ENCODE assay signal across 19 mouse cellular contexts in genomic region chr5:88980740-88981139, GRCm38 (mm10).
DNase-seq lines count a peak whose midpoint lies in the region; ATAC-seq and TF ChIP-seq lines count a peak whose summit lies in the region.
"Had no signal": no experiment of that assay in that cellular context is flagged by ENCODE, and none has a peak within 500 bp of the region (broad histone marks: within the 10 kb centered on the region; RNA-seq: fewer than 3 reads in every experiment).

No protein-coding gene starts in this region.

- H3K27ac ChIP-seq in heart, embryonic 11.5 days (ENCODE audit: low read depth, low read length) = peak overlapping the region; percentile 59
- peak overlapping the region; percentile 15; the same call in 1 of the 2 replicates for H3K27ac ChIP-seq in hindbrain, postnatal 0 days
- H3K27ac ChIP-seq in hindbrain, embryonic 13.5 days = no peak overlapping the region
- H3K27ac ChIP-seq in midbrain, embryonic 11.5 days (ENCODE audit: low read depth, low read length) = no peak overlapping the region
- no peak overlapping the region for H3K27ac ChIP-seq in midbrain, embryonic 10.5 days (replicated peaks)
- H3K27ac ChIP-seq in small intestine, adult 2 months (ENCODE audit: insufficient read depth, low read depth, low read length) = peak overlapping the region; percentile 74
- H3K27ac ChIP-seq: limb, embryonic 13.5 days had no signal

- WGBS in heart, embryonic 11.5 days (ENCODE audit: insufficient replicate concordance) = 82% methylated on average over 4 of the region's 4 CpGs
- WGBS in hindbrain, postnatal 0 days = 88% methylated on average over 4 of the region's 4 CpGs
- 90% methylated on average over 4 of the region's 4 CpGs for WGBS in hindbrain, embryonic 13.5 days
- 92% methylated on average over 4 of the region's 4 CpGs for WGBS in midbrain, embryonic 11.5 days
- 94% methylated on average over 4 of the region's 4 CpGs for WGBS in midbrain, embryonic 10.5 days
- 36% methylated on average over 4 of the region's 4 CpGs for WGBS in small intestine, adult 2 months

- H3K4me2 ChIP-seq in heart, embryonic 11.5 days = no peak overlapping the region
- no peak overlapping the region for H3K4me2 ChIP-seq in hindbrain, postnatal 0 days (ENCODE audit: low read depth, low read length)
- no peak overlapping the region for H3K4me2 ChIP-seq in hindbrain, embryonic 13.5 days
- no peak overlapping the region for H3K4me2 ChIP-seq in midbrain, embryonic 11.5 days
- H3K4me2 ChIP-seq: limb, embryonic 13.5 days had no signal

- H3K36me3 ChIP-seq in heart, embryonic 11.5 days (ENCODE audit: control insufficient read depth, insufficient read depth, low read length) = no peaks in the 10 kb centered on the region
- no peaks in the 10 kb centered on the region for H3K36me3 ChIP-seq in hindbrain, postnatal 0 days (ENCODE audit: insufficient read depth, low read length)
- H3K36me3 ChIP-seq in hindbrain, embryonic 13.5 days = no peaks in the 10 kb centered on the region
- H3K36me3 ChIP-seq in midbrain, embryonic 11.5 days (ENCODE audit: control insufficient read depth, insufficient read depth, low read length) = no peaks in the 10 kb centered on the region
- H3K36me3 ChIP-seq in midbrain, embryonic 10.5 days = no peaks in the 10 kb centered on the region
- H3K36me3 ChIP-seq in small intestine, adult 2 months (ENCODE audit: control insufficient read depth, insufficient read depth, low read length) = peaks cover under 1% of the 10 kb centered on the region; the same call in 1 of the 2 replicates
- H3K36me3 ChIP-seq: limb, embryonic 13.5 days had no signal

- no peak for TF ChIP-seq CTCF in hindbrain, postnatal 0 days (IDR thresholded peaks at IDR 0.05; ENCODE audit: low read depth)
- TF ChIP-seq CTCF in small intestine, adult 2 months (IDR thresholded peaks at IDR 0.05; ENCODE audit: extremely low read depth, insufficient read length, insufficient replicate concordance, low read depth, low read length) = no peak

- no peak for ATAC-seq in heart, embryonic 11.5 days (replicated peaks; ENCODE audit: insufficient number of reproducible peaks, low FRiP score, low TSS enrichment)
- ATAC-seq in hindbrain, postnatal 0 days = no peak
- ATAC-seq in hindbrain, embryonic 13.5 days (ENCODE audit: low FRiP score) = no peak
- ATAC-seq in midbrain, embryonic 11.5 days (ENCODE audit: low FRiP score) = no peak
- ATAC-seq: hindbrain, embryonic 16.5 days had no signal

- DNase-seq in heart, adult 11 months = no peak
- DNase-seq in hindbrain, postnatal 0 days (ENCODE audit: low spot score) = no peak
- peak; percentile 53 for DNase-seq in midbrain, embryonic 11.5 days (ENCODE audit: low spot score, missing footprints)
- DNase-seq in midbrain, embryonic 10.5 days (ENCODE audit: low spot score) = no peak
- no peak for DNase-seq in spleen, adult 12 weeks (ENCODE audit: low spot score)
- DNase-seq: adrenal gland, postnatal 36 days; cerebellum, adult 18-20 months; cerebellum, postnatal 25 days; embryo, embryonic 11 days; kidney, adult 8-10 months; kidney, postnatal 4 days; lung, adult 18-20 months; right cerebral cortex, adult 18-20 months; thymus, postnatal 25 days had no signal

- H3K27me3 ChIP-seq in heart, embryonic 11.5 days (ENCODE audit: control insufficient read depth, insufficient read depth, low read length) = no peaks in the 10 kb centered on the region
- H3K27me3 ChIP-seq in hindbrain, postnatal 0 days (ENCODE audit: insufficient read depth, low read length) = no peaks in the 10 kb centered on the region
- no peaks in the 10 kb centered on the region for H3K27me3 ChIP-seq in hindbrain, embryonic 13.5 days
- no peaks in the 10 kb centered on the region for H3K27me3 ChIP-seq in midbrain, embryonic 11.5 days (ENCODE audit: control insufficient read depth, insufficient read depth, low read length)
- no peaks in the 10 kb centered on the region for H3K27me3 ChIP-seq in midbrain, embryonic 10.5 days (ENCODE audit: low read depth, poor library complexity, severe bottlenecking)
- no peaks in the 10 kb centered on the region for H3K27me3 ChIP-seq in small intestine, adult 2 months (ENCODE audit: control insufficient read depth, insufficient read depth, low read length)
- H3K27me3 ChIP-seq: limb, embryonic 13.5 days had no signal

- no peaks in the 10 kb centered on the region for H3K9me3 ChIP-seq in heart, embryonic 11.5 days (replicated peaks; ENCODE audit: control insufficient read depth, low read length)
- no peaks in the 10 kb centered on the region for H3K9me3 ChIP-seq in hindbrain, postnatal 0 days (ENCODE audit: low read length)
- H3K9me3 ChIP-seq in hindbrain, embryonic 13.5 days = no peaks in the 10 kb centered on the region
- no peaks in the 10 kb centered on the region for H3K9me3 ChIP-seq in midbrain, embryonic 11.5 days (ENCODE audit: control insufficient read depth, low read length)
- H3K9me3 ChIP-seq in midbrain, embryonic 10.5 days (replicated peaks) = no peaks in the 10 kb centered on the region
- H3K9me3 ChIP-seq: limb, embryonic 13.5 days had no signal

- H3K4me1 ChIP-seq in heart, embryonic 11.5 days (ENCODE audit: control insufficient read depth, insufficient read depth, low read length) = peaks cover 16% of the 10 kb centered on the region
- H3K4me1 ChIP-seq in hindbrain, postnatal 0 days (ENCODE audit: insufficient read depth, low read length) = no peaks in the 10 kb centered on the region
- 0 out of 2 replicates have a peak, but pooled peaks cover under 1% of the 10 kb centered on the region for H3K4me1 ChIP-seq in hindbrain, embryonic 13.5 days (replicated peaks)
- no peaks in the 10 kb centered on the region for H3K4me1 ChIP-seq in midbrain, embryonic 11.5 days (ENCODE audit: control insufficient read depth, insufficient read depth, low read length)
- peaks cover 9% of the 10 kb centered on the region for H3K4me1 ChIP-seq in midbrain, embryonic 10.5 days
- H3K4me1 ChIP-seq in small intestine, adult 2 months (ENCODE audit: control insufficient read depth, insufficient read depth, insufficient read length, low read length) = peaks cover 22% of the 10 kb centered on the region

- no peak overlapping the region for H3K9ac ChIP-seq in heart, embryonic 11.5 days (ENCODE audit: low read depth, low read length)
- H3K9ac ChIP-seq in hindbrain, postnatal 0 days (replicated peaks; ENCODE audit: low read length) = no peak overlapping the region
- no peak overlapping the region for H3K9ac ChIP-seq in hindbrain, embryonic 13.5 days
- H3K9ac ChIP-seq in midbrain, embryonic 11.5 days (ENCODE audit: low read length) = no peak overlapping the region
- H3K9ac ChIP-seq: limb, embryonic 13.5 days had no signal

- TF ChIP-seq POLR2A in small intestine, adult 2 months (IDR thresholded peaks at IDR 0.05; ENCODE audit: low read depth, low read length) = no peak

- H3K4me3 ChIP-seq in heart, embryonic 11.5 days (ENCODE audit: low read depth, low read length) = no peak overlapping the region
- no peak overlapping the region for H3K4me3 ChIP-seq in hindbrain, postnatal 0 days (ENCODE audit: low read length)
- H3K4me3 ChIP-seq in hindbrain, embryonic 13.5 days = no peak overlapping the region
- no peak overlapping the region for H3K4me3 ChIP-seq in midbrain, embryonic 11.5 days (ENCODE audit: low read depth, low read length)
- no peak overlapping the region for H3K4me3 ChIP-seq in midbrain, embryonic 10.5 days
- no peak overlapping the region for H3K4me3 ChIP-seq in small intestine, adult 2 months (ENCODE audit: low read depth, low read length)
- H3K4me3 ChIP-seq: limb, embryonic 13.5 days had no signal

Comparison
In these comparisons a context has a peak if more than half of its experiments do, and no peak if none do; other contexts are left out.
1. H3K27ac ChIP-seq: peak in heart, embryonic 11.5 days (single experiment), hindbrain, postnatal 0 days (single experiment) and small intestine, adult 2 months (single experiment); none in hindbrain, embryonic 13.5 days (single experiment), midbrain, embryonic 11.5 days (single experiment) and midbrain, embryonic 10.5 days (single experiment).